Mouse (Mus musculus): ENCODE results near the gene Klhl35. TPM values are rescaled to one million over a fixed set of nuclear protein-coding genes. Genes with fewer than 3 reads are reported as not detected.

Gene Klhl35
- polyA plus RNA-seq, 1 experiment from 2014 or later, result not detected

DNA sequence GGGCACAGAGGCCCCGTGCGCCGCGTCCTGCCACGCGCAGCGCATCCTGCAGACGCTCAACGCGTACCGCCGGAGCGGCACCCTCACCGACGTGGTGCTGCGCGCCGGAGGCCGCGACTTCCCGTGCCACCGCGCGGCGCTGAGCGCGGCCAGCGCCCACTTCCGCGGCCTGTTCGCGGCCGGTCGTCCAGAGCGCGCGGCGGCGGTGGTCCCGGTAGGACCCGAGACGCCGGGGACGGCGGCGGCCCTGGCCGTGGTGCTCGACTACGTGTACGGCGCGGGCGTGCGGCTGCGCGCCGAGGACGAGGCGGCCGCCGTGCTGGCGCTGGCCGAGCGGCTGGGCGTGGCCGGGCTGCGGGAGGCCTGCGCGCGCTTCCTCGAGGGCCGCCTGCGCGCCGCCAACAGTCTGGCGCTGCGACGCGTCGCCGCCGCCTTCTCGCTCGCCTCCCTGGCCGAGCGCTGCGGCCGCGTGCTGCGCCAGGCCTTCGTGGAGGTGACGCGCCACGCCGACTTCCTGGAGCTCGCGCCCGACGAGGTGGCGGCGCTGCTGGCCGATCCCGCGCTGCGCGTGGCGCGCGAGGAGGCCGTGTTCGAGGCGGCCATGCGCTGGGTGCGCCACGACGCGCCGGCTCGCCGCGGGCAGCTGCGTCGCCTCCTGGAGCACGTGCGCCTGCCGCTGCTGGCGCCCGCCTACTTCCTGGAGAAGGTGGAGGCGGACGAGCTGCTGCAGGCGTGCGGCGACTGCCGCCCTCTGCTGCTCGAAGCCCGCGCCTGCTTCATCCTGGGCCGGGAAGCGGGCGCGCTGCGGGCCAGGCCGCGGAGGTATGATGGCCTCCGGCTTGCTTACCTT lies 2.7 kb downstream of the Klhl35 start:
- H3K79me2 ChIP-seq (ENCODE audit: inconsistent target), result peaks cover 3% of the 10 kb centered on the region; the same call in 1 of the 2 replicates
- 1% methylated on average over 117 of the region's 145 CpGs for WGBS (ENCODE audit: missing documents)
- H3K4me3 ChIP-seq (ENCODE audit: inconsistent target), result peak overlapping the region; percentile 43
- H3K27ac ChIP-seq, result peak overlapping the region; percentile 65
- H3K36me3 ChIP-seq (ENCODE audit: inconsistent target), result 0 out of 2 replicates have a peak, but pooled peaks cover 3% of the 10 kb centered on the region

GRCm38 (mm10) chr7:99469680-99470405 lies 4.0 kb downstream of the Klhl35 start:
- WGBS (ENCODE audit: missing documents), result 45% methylated on average over 17 of the region's 17 CpGs
- no peak overlapping the region for H3K4me3 ChIP-seq (ENCODE audit: inconsistent target)
- H3K27ac ChIP-seq, result peak overlapping the region; percentile 65
- peaks cover 3% of the 10 kb centered on the region; the same call in 1 of the 2 replicates for H3K79me2 ChIP-seq (ENCODE audit: inconsistent target)
- H3K36me3 ChIP-seq (ENCODE audit: inconsistent target), result 0 out of 2 replicates have a peak, but pooled peaks cover 7% of the 10 kb centered on the region

- no peak overlapping the region for H3K4me3 ChIP-seq (ENCODE audit: inconsistent target)
- peaks cover 7% of the 10 kb centered on the region; the same call in 1 of the 2 replicates for H3K36me3 ChIP-seq (ENCODE audit: inconsistent target)
- WGBS (ENCODE audit: missing documents), result 85% methylated on average over 18 of the region's 18 CpGs
- H3K79me2 ChIP-seq (ENCODE audit: inconsistent target), result peaks cover 16% of the 10 kb centered on the region
- H3K27ac ChIP-seq, result no peak overlapping the region
Measured at GRCm38 (mm10) chr7:99471578-99471977, 5.8 kb downstream of the Klhl35 start.

DNA sequence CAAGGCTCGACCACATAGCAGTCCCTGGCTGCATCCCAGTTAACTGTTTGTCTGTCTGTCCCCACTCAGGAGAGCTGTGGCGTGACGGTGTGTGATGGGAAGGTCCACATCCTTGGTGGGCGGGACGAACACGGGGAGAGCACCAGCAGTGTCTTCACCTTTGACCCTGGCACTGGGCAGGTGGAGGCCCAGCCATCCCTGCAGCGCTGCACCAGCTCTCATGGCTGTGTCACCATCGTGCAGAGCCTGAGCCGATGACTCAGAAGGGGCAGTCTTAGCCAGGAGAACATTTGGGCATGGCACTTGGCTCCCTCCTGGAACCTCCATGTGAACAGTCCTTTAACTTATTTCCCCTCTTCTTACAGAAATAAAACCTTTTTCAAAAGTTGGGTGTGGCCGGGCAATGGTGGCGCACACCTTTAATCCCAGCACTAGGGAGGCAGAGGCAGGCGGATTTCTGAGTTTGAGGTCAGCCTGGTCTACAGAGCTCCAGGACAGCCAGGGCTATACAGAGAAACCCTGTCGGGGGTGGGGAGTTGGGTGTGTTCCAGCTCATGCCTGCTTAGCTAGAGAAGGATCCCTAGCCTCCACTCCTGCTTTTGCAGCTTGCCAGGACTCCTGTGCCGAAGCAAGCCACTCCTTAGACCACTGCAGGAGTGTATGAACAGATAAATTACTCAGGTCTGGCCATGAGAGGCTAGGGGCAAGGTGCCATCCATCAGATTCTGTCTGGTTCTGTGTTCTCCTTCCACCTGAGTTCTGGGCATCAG lies 8.0 kb downstream of the Klhl35 start:
- no peak overlapping the region for H3K4me3 ChIP-seq (ENCODE audit: inconsistent target)
- 86% methylated on average over 14 of the region's 14 CpGs for WGBS (ENCODE audit: missing documents)
- no peak overlapping the region for H3K27ac ChIP-seq
- H3K36me3 ChIP-seq (ENCODE audit: inconsistent target), result peaks cover 28% of the 10 kb centered on the region; the same call in 1 of the 2 replicates
- H3K79me2 ChIP-seq (ENCODE audit: inconsistent target), result peaks cover 35% of the 10 kb centered on the region

DNA sequence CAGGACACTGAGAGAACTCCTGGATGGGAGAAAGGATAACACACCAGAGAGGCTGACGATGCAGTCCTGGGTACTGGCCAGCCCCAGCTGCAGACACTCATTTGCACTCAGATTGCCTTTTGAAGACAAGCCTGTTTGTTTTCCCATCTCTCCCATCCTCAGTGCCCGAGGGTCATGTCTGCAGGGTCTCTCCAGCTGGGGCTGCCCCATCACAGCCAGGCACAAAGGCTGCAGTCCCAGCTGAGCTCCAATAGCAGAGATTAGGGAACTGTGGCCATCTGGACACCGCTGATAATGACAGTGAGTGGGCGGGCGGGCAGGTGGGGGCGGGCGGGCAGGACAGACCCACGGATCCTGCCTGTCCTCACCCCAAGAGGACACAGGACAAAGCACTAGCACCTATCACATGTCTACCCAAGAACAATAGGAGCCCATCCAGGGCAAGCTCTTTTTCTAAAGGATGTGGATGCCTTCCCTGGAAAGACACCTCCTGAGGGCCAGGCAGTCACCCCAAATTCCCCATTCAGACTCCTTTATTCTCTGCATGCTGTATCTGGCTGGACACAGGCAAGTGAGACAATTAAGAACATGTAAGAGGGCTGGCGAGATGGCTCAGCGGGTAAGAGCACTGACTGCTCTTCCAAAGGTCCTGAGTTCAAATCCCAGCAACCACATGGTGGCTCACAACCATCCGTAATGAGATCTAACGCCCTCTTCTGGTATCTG lies 9.2 kb downstream of the Klhl35 start:
- Histone ChIP-seq H3K4me3 (ENCODE audit: inconsistent target) (no peak overlapping the region), H3K27ac (no peak overlapping the region), H3K79me2 (ENCODE audit: inconsistent target) (peaks cover 47% of the 10 kb centered on the region), H3K36me3 (ENCODE audit: inconsistent target) (peaks cover 39% of the 10 kb centered on the region)
- 89% methylated on average over 12 of the region's 12 CpGs for WGBS (ENCODE audit: missing documents)

- H3K27ac ChIP-seq, result no peak overlapping the region
Measured at GRCm38 (mm10) chr7:99475562-99475911, 9.7 kb downstream of the Klhl35 start.

DNA sequence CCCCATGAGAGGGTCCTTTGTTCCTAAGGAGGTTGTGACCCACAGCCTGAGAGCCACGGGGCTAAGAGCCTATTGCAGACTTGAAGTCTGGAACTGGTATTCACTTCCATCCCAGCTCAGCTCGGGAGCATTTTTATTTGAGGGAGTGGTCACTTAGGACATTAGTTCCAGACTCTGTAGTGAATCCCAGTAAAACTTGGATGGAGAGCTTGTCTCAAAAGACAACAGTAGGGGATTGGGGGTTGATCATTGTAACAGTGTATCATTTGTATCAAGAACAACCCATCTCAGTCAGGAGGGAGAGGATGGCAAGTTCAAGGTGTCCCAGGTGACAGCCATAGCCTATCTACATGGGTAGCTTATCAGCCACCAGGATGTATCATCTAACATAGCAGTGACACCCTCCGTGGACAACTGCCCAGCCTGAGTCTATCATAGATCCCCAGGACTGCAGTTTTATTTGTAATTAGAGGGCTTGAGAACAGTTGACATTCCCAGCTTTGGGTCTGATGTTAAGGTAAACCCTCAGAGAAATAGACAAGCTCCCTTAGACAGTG lies 10.8 kb downstream of the Klhl35 start:
- Histone ChIP-seq H3K79me2 (ENCODE audit: inconsistent target) (peaks cover 63% of the 10 kb centered on the region), H3K4me3 (ENCODE audit: inconsistent target) (no peak overlapping the region), H3K27ac (no peak overlapping the region), H3K36me3 (ENCODE audit: inconsistent target) (peaks cover 55% of the 10 kb centered on the region)
- 85% methylated on average over 3 of the region's 3 CpGs for WGBS (ENCODE audit: missing documents)

More at GRCm38 (mm10) chr7:99475562-99475911, 9.7 kb downstream of the Klhl35 start:
- Histone ChIP-seq H3K4me3 (ENCODE audit: inconsistent target) (no peak overlapping the region), H3K36me3 (ENCODE audit: inconsistent target) (peaks cover 45% of the 10 kb centered on the region), H3K79me2 (ENCODE audit: inconsistent target) (peaks cover 52% of the 10 kb centered on the region)
- WGBS (ENCODE audit: missing documents), result 86% methylated on average over 2 of the region's 2 CpGs

DNA sequence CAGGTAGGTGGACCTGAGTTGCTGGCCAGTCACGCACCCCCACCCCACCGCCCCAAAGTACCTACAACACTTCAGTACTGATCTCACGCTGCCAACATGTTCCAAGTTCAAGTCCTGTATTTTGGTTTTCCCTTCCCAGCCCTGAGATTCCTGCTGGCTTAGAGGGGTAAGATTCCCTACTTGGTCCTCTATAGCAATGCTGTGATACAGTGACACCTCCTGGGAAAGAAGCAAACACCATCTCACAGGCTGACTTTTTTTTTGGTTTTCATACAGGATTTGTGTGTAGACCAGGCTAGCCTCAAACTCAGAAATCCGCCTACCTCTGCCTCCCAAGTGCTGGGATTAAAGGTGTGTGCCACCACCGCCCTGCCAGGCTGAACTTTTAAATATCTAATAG lies 11.4 kb downstream of the Klhl35 start:
- WGBS (ENCODE audit: missing documents), result 100% methylated on average over 5 of the region's 5 CpGs
- peaks cover 59% of the 10 kb centered on the region for H3K36me3 ChIP-seq (ENCODE audit: inconsistent target)
- no peak overlapping the region for H3K27ac ChIP-seq
- H3K79me2 ChIP-seq (ENCODE audit: inconsistent target), result peaks cover 69% of the 10 kb centered on the region
- no peak overlapping the region for H3K4me3 ChIP-seq (ENCODE audit: inconsistent target)

DNA sequence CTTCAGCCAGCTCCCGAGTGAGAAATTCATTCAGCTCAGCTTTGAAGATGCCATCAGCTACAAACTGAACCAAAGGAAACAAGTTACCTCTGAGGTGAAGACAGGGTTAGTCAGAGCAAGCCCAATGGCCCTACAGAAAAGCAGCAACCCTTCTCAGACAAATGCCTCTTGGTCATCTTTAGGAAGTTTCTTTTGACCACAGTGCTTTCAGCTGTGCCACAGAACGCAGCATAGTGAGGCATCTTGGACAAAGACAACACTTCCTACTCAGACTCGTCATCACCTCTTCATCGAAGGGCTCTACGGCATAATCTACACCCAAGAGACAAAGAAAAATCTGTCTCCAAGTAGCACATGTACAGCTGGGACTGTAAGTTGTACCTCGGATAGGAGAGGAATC lies 16.8 kb downstream of the Klhl35 start:
- H3K36me3 ChIP-seq (ENCODE audit: inconsistent target), result peaks cover 42% of the 10 kb centered on the region

GRCm38 (mm10) chr7:99483271-99483923 lies 17.6 kb downstream of the Klhl35 start, which contains the start of gene Rps3:
TSS of gene Rps3 (minus strand) at chr7:99483738.
- H3K36me3 ChIP-seq (ENCODE audit: inconsistent target), result peaks cover 35% of the 10 kb centered on the region
- H3K79me2 ChIP-seq (ENCODE audit: inconsistent target), result peaks cover 51% of the 10 kb centered on the region
- WGBS (ENCODE audit: missing documents), result under 1% methylated on average over 40 of the region's 45 CpGs
- peak within 1 kb of the TSS; percentile 97 for H3K4me3 ChIP-seq (ENCODE audit: inconsistent target)
- H3K27ac ChIP-seq, result peak within 1 kb of the TSS; percentile 67

More for the DNA sequence above, 16.8 kb downstream of the Klhl35 start:
- peaks cover 59% of the 10 kb centered on the region for H3K79me2 ChIP-seq (ENCODE audit: inconsistent target)
- H3K4me3 ChIP-seq (ENCODE audit: inconsistent target), result peak overlapping the region; percentile 97
- 4% methylated on average over 5 of the region's 6 CpGs for WGBS (ENCODE audit: missing documents)
- H3K27ac ChIP-seq, result peak overlapping the region; percentile 67

DNA sequence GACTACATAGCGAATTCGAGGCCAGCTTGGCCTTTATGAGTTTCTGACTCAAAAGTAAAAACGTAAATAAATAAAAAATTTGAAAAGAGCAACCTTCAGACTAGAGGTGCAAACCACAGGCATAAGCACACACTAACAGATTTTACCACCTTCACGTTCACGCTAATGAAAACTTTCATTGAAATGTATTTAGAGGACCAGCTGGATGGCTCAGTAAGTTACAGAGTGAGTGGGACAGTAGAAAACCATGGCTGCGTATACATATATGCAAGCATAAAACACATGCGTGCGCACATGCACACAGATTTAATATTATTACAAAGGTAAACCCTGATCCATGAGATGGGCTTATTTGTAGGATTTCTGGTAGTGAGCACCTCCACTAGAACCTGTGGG lies 18.1 kb downstream of the Klhl35 start:
- Histone ChIP-seq H3K36me3 (ENCODE audit: inconsistent target) (peaks cover 29% of the 10 kb centered on the region), H3K4me3 (ENCODE audit: inconsistent target) (no peak overlapping the region), H3K79me2 (ENCODE audit: inconsistent target) (peaks cover 46% of the 10 kb centered on the region), H3K27ac (peak overlapping the region; percentile 35)
- WGBS (ENCODE audit: missing documents), result 41% methylated on average over 8 of the region's 8 CpGs

GRCm38 (mm10) chr7:99484679-99485078 lies 18.9 kb downstream of the Klhl35 start:
- no peak overlapping the region for H3K27ac ChIP-seq
- peaks cover 22% of the 10 kb centered on the region for H3K36me3 ChIP-seq (ENCODE audit: inconsistent target)
- H3K4me3 ChIP-seq (ENCODE audit: inconsistent target), result no peak overlapping the region
- peaks cover 38% of the 10 kb centered on the region for H3K79me2 ChIP-seq (ENCODE audit: inconsistent target)
- 92% methylated on average over 1 of the region's 1 CpGs for WGBS (ENCODE audit: missing documents)

- Histone ChIP-seq H3K36me3 (ENCODE audit: inconsistent target) (no peaks in the 10 kb centered on the region), H3K27ac (no peak overlapping the region), H3K79me2 (ENCODE audit: inconsistent target) (no peaks in the 10 kb centered on the region), H3K4me3 (ENCODE audit: inconsistent target) (no peak overlapping the region)
- WGBS (ENCODE audit: missing documents), result 94% methylated on average over 5 of the region's 5 CpGs
Measured at GRCm38 (mm10) chr7:99489708-99490107, 23.9 kb downstream of the Klhl35 start.

Data from macrophage (primary cell).